Comparison of ENCODE assay signal across 9 mouse cellular contexts in genomic region chr19:6349215-6349983, GRCm38 (mm10). TPM values are rescaled to one million over a fixed set of nuclear protein-coding genes. Genes with fewer than 3 reads are reported as not detected.
A peak's percentile ranks its signal among the peaks of the same experiment; 100 is the strongest.
DNase-seq lines count a peak whose midpoint lies in the region; ATAC-seq lines count a peak whose summit lies in the region.
"Had no signal": no experiment of that assay in that cellular context is flagged by ENCODE, and none has a peak within 500 bp of the region (broad histone marks: within the 10 kb centered on the region; RNA-seq: fewer than 3 reads in every experiment).

No protein-coding gene starts in this region.

- DNase-seq in intestine, embryonic 14.5 days (ENCODE audit: low spot score) = no peak
- peak; percentile 50 to 73 for DNase-seq in adrenal gland, postnatal 36 days
- DNase-seq in gastrocnemius, postnatal 10 days = no peak
- DNase-seq in gastrocnemius, adult 18-20 months (ENCODE audit: low spot score) = no peak

- no peaks in the 10 kb centered on the region for H3K27me3 ChIP-seq in intestine, embryonic 14.5 days (replicated peaks; ENCODE audit: control insufficient read depth, insufficient read depth, low read length)
- H3K27me3 ChIP-seq in intestine, embryonic 15.5 days (replicated peaks) = no peaks in the 10 kb centered on the region
- no peaks in the 10 kb centered on the region for H3K27me3 ChIP-seq in heart, embryonic 12.5 days (replicated peaks)
- H3K27me3 ChIP-seq in limb, embryonic 12.5 days = no peaks in the 10 kb centered on the region
- no peaks in the 10 kb centered on the region for H3K27me3 ChIP-seq in forebrain, embryonic 15.5 days
- H3K27me3 ChIP-seq: midbrain, embryonic 15.5 days had no signal

- WGBS in intestine, embryonic 14.5 days = 32% methylated on average over 14 of the region's 14 CpGs
- WGBS in intestine, embryonic 15.5 days = 39% methylated on average over 14 of the region's 14 CpGs
- WGBS in heart, embryonic 12.5 days = 40% methylated on average over 14 of the region's 14 CpGs
- WGBS in limb, embryonic 12.5 days = 13% methylated on average over 14 of the region's 14 CpGs
- 62% methylated on average over 14 of the region's 14 CpGs for WGBS in forebrain, embryonic 15.5 days

- H3K4me2 ChIP-seq in intestine, embryonic 14.5 days (ENCODE audit: low read length) = no peak overlapping the region
- H3K4me2 ChIP-seq in intestine, embryonic 15.5 days (replicated peaks) = no peak overlapping the region
- peak overlapping the region; percentile 9 for H3K4me2 ChIP-seq in heart, embryonic 12.5 days
- H3K4me2 ChIP-seq in limb, embryonic 12.5 days = no peak overlapping the region
- no peak overlapping the region for H3K4me2 ChIP-seq in forebrain, embryonic 15.5 days (replicated peaks)
- H3K4me2 ChIP-seq: midbrain, embryonic 15.5 days had no signal

- H3K27ac ChIP-seq in intestine, embryonic 14.5 days (ENCODE audit: low read depth) = peak overlapping the region; percentile 1; the same call in 1 of the 2 replicates
- H3K27ac ChIP-seq in intestine, embryonic 15.5 days = no peak overlapping the region
- H3K27ac ChIP-seq in heart, embryonic 12.5 days (ENCODE audit: poor library complexity, severe bottlenecking) = peak overlapping the region; percentile 65
- peak overlapping the region; percentile 57 for H3K27ac ChIP-seq in limb, embryonic 12.5 days
- H3K27ac ChIP-seq in forebrain, embryonic 15.5 days (replicated peaks) = no peak overlapping the region
- H3K27ac ChIP-seq: midbrain, embryonic 15.5 days had no signal

- H3K4me1 ChIP-seq in intestine, embryonic 14.5 days (replicated peaks; ENCODE audit: control insufficient read depth, insufficient read depth, low read length) = no peaks in the 10 kb centered on the region
- H3K4me1 ChIP-seq in intestine, embryonic 15.5 days (replicated peaks) = 0 out of 2 replicates have a peak, but pooled peaks cover 8% of the 10 kb centered on the region
- H3K4me1 ChIP-seq in heart, embryonic 12.5 days (replicated peaks) = peaks cover 34% of the 10 kb centered on the region
- H3K4me1 ChIP-seq in limb, embryonic 12.5 days (replicated peaks) = peaks cover 26% of the 10 kb centered on the region
- no peaks in the 10 kb centered on the region for H3K4me1 ChIP-seq in forebrain, embryonic 15.5 days
- H3K4me1 ChIP-seq: midbrain, embryonic 15.5 days had no signal

- no peak for ATAC-seq in intestine, embryonic 14.5 days (replicated peaks; ENCODE audit: low FRiP score, low TSS enrichment, low read depth)
- ATAC-seq in intestine, embryonic 15.5 days = no peak
- ATAC-seq in heart, embryonic 12.5 days (ENCODE audit: insufficient number of reproducible peaks, low FRiP score) = peak; percentile 38; the same call in 1 of the 2 replicates
- no peak for ATAC-seq in limb, embryonic 12.5 days (ENCODE audit: insufficient number of reproducible peaks, insufficient read depth, low FRiP score, low TSS enrichment, low read depth)
- ATAC-seq in forebrain, embryonic 15.5 days (replicated peaks) = no peak
- ATAC-seq: midbrain, embryonic 15.5 days had no signal

- H3K9ac ChIP-seq in intestine, embryonic 14.5 days (ENCODE audit: low read length) = no peak overlapping the region
- no peak overlapping the region for H3K9ac ChIP-seq in intestine, embryonic 15.5 days
- H3K9ac ChIP-seq in heart, embryonic 12.5 days = no peak overlapping the region
- no peak overlapping the region for H3K9ac ChIP-seq in limb, embryonic 12.5 days (replicated peaks)
- H3K9ac ChIP-seq in forebrain, embryonic 15.5 days (replicated peaks) = no peak overlapping the region
- H3K9ac ChIP-seq: midbrain, embryonic 15.5 days had no signal

- H3K9me3 ChIP-seq in intestine, embryonic 14.5 days (ENCODE audit: control insufficient read depth, low read length) = no peaks in the 10 kb centered on the region
- H3K9me3 ChIP-seq in intestine, embryonic 15.5 days = no peaks in the 10 kb centered on the region
- no peaks in the 10 kb centered on the region for H3K9me3 ChIP-seq in heart, embryonic 12.5 days (replicated peaks)
- H3K9me3 ChIP-seq in limb, embryonic 12.5 days = no peaks in the 10 kb centered on the region
- H3K9me3 ChIP-seq in forebrain, embryonic 15.5 days = no peaks in the 10 kb centered on the region
- H3K9me3 ChIP-seq: midbrain, embryonic 15.5 days had no signal

- peaks cover 24% of the 10 kb centered on the region for H3K36me3 ChIP-seq in intestine, embryonic 14.5 days (ENCODE audit: control insufficient read depth, insufficient read depth, low read length)
- 0 out of 2 replicates have a peak, but pooled peaks cover 7% of the 10 kb centered on the region for H3K36me3 ChIP-seq in intestine, embryonic 15.5 days
- peaks cover 52% of the 10 kb centered on the region for H3K36me3 ChIP-seq in heart, embryonic 12.5 days
- H3K36me3 ChIP-seq in limb, embryonic 12.5 days = peaks cover 60% of the 10 kb centered on the region
- peaks cover 49% of the 10 kb centered on the region for H3K36me3 ChIP-seq in forebrain, embryonic 15.5 days

- no peak overlapping the region for H3K4me3 ChIP-seq in intestine, embryonic 14.5 days (ENCODE audit: low read depth, low read length)
- H3K4me3 ChIP-seq in intestine, embryonic 15.5 days (replicated peaks) = no peak overlapping the region
- no peak overlapping the region for H3K4me3 ChIP-seq in heart, embryonic 12.5 days
- H3K4me3 ChIP-seq in limb, embryonic 12.5 days (replicated peaks) = no peak overlapping the region
- H3K4me3 ChIP-seq in forebrain, embryonic 15.5 days = no peak overlapping the region
- H3K4me3 ChIP-seq: midbrain, embryonic 15.5 days had no signal

RNA-seq across cellular contexts. Expression of gene Map4k2, which starts 8.5 kb away (rescaled TPM):
- polyA plus RNA-seq in intestine, embryonic 14.5 days (2014; fragmentation: Nextera tagmentation; extraction: Ambion mirVana) = 7.6 and 9.2 TPM in 2 replicates
- polyA plus RNA-seq in intestine, embryonic 15.5 days (2015; fragmentation: Nextera tagmentation; extraction: Ambion mirVana) = 8.8 and 11.0 TPM in 2 replicates
- 10 to 100 TPM; 29.9 to 32.2 TPM for total RNA-seq in adrenal gland, postnatal 36 days (2021)
- polyA plus RNA-seq in heart, embryonic 12.5 days (2016; fragmentation: Nextera tagmentation; extraction: Ambion mirVana) = 14.1 and 15.7 TPM in 2 replicates
- polyA plus RNA-seq in limb, embryonic 12.5 days (2016; fragmentation: Nextera tagmentation; extraction: Ambion mirVana) = 13.5 and 13.6 TPM in 2 replicates
- 10 to 100 TPM; 11.9 to 19.3 TPM for total RNA-seq in gastrocnemius, postnatal 10 days (2021)
- polyA plus RNA-seq in forebrain, embryonic 15.5 days (2015; fragmentation: Nextera tagmentation; extraction: Ambion mirVana) = 12.7 and 14.1 TPM in 2 replicates
- total RNA-seq in gastrocnemius, adult 18-20 months (2021) = 1 to 10 TPM; 7.4 to 8.3 TPM

RNA-seq across cellular contexts. Expression of gene Sf1, which starts 14.1 kb away (rescaled TPM):
- polyA plus RNA-seq in intestine, embryonic 14.5 days (2014; fragmentation: Nextera tagmentation; extraction: Ambion mirVana) = 135 and 143 TPM in 2 replicates
- polyA plus RNA-seq in intestine, embryonic 15.5 days (2015; fragmentation: Nextera tagmentation; extraction: Ambion mirVana) = 118 and 129 TPM in 2 replicates
- 100 to 1,000 TPM; 169 to 224 TPM for total RNA-seq in adrenal gland, postnatal 36 days (2021)
- 127 and 130 TPM in 2 replicates for polyA plus RNA-seq in heart, embryonic 12.5 days (2016; fragmentation: Nextera tagmentation; extraction: Ambion mirVana)
- polyA plus RNA-seq in limb, embryonic 12.5 days (2016; fragmentation: Nextera tagmentation; extraction: Ambion mirVana) = 164 and 171 TPM in 2 replicates
- total RNA-seq in gastrocnemius, postnatal 10 days (2021) = 100 to 1,000 TPM in 1 of 2 experiments, 10 to 100 TPM in 1; 88.6 to 123 TPM
- polyA plus RNA-seq in forebrain, embryonic 15.5 days (2015; fragmentation: Nextera tagmentation; extraction: Ambion mirVana) = 119 and 134 TPM in 2 replicates
- 10 to 100 TPM; 76.2 to 89.8 TPM for total RNA-seq in gastrocnemius, adult 18-20 months (2021)

RNA-seq across cellular contexts. Expression of gene Men1, which starts 14.6 kb away (rescaled TPM):
- 55.2 and 56.2 TPM in 2 replicates for polyA plus RNA-seq in intestine, embryonic 14.5 days (2014; fragmentation: Nextera tagmentation; extraction: Ambion mirVana)
- polyA plus RNA-seq in intestine, embryonic 15.5 days (2015; fragmentation: Nextera tagmentation; extraction: Ambion mirVana) = 68.8 and 71.9 TPM in 2 replicates
- 10 to 100 TPM; 48.7 to 56.3 TPM for total RNA-seq in adrenal gland, postnatal 36 days (2021)
- 48.7 and 52.1 TPM in 2 replicates for polyA plus RNA-seq in heart, embryonic 12.5 days (2016; fragmentation: Nextera tagmentation; extraction: Ambion mirVana)
- 103 and 107 TPM in 2 replicates for polyA plus RNA-seq in limb, embryonic 12.5 days (2016; fragmentation: Nextera tagmentation; extraction: Ambion mirVana)
- 10 to 100 TPM; 11.3 to 12.9 TPM for total RNA-seq in gastrocnemius, postnatal 10 days (2021)
- polyA plus RNA-seq in forebrain, embryonic 15.5 days (2015; fragmentation: Nextera tagmentation; extraction: Ambion mirVana) = 94.6 and 97.7 TPM in 2 replicates
- total RNA-seq in gastrocnemius, adult 18-20 months (2021) = 1 to 10 TPM; 6.2 to 6.9 TPM

RNA-seq across cellular contexts. Expression of gene Pygm, which starts 34.8 kb away (rescaled TPM):
- polyA plus RNA-seq in intestine, embryonic 14.5 days (2014; fragmentation: Nextera tagmentation; extraction: Ambion mirVana) = 5.9 and 6.2 TPM in 2 replicates
- polyA plus RNA-seq in intestine, embryonic 15.5 days (2015; fragmentation: Nextera tagmentation; extraction: Ambion mirVana) = 6.1 and 6.3 TPM in 2 replicates
- total RNA-seq in adrenal gland, postnatal 36 days (2021) = 100 to 1,000 TPM in 1 of 2 experiments, 10 to 100 TPM in 1; 75.6 to 124 TPM
- 224 and 234 TPM in 2 replicates for polyA plus RNA-seq in heart, embryonic 12.5 days (2016; fragmentation: Nextera tagmentation; extraction: Ambion mirVana)
- polyA plus RNA-seq in limb, embryonic 12.5 days (2016; fragmentation: Nextera tagmentation; extraction: Ambion mirVana) = 6.3 and 6.5 TPM in 2 replicates
- total RNA-seq in gastrocnemius, postnatal 10 days (2021) = 1,000 to 10,000 TPM; 3,066 to 3,425 TPM
- polyA plus RNA-seq in forebrain, embryonic 15.5 days (2015; fragmentation: Nextera tagmentation; extraction: Ambion mirVana) = 3.4 and 3.5 TPM in 2 replicates
- total RNA-seq in gastrocnemius, adult 18-20 months (2021) = 1,000 to 10,000 TPM; 7,185 to 8,344 TPM

RNA-seq across cellular contexts. Expression of gene Cdc42bpg, which starts 43.1 kb away (rescaled TPM):
- 1.5 and 1.8 TPM in 2 replicates for polyA plus RNA-seq in intestine, embryonic 14.5 days (2014; fragmentation: Nextera tagmentation; extraction: Ambion mirVana)
- polyA plus RNA-seq in intestine, embryonic 15.5 days (2015; fragmentation: Nextera tagmentation; extraction: Ambion mirVana) = 1.0 and 1.4 TPM in 2 replicates
- 10 to 100 TPM; 22.6 to 23.5 TPM for total RNA-seq in adrenal gland, postnatal 36 days (2021)
- polyA plus RNA-seq in heart, embryonic 12.5 days (2016; fragmentation: Nextera tagmentation; extraction: Ambion mirVana) = 0.34 and 0.44 TPM in 2 replicates
- polyA plus RNA-seq in limb, embryonic 12.5 days (2016; fragmentation: Nextera tagmentation; extraction: Ambion mirVana) = 0.69 and 0.96 TPM in 2 replicates
- total RNA-seq in gastrocnemius, postnatal 10 days (2021) = 1 to 10 TPM; 4.2 to 4.5 TPM
- 0.31 and 0.67 TPM in 2 replicates for polyA plus RNA-seq in forebrain, embryonic 15.5 days (2015; fragmentation: Nextera tagmentation; extraction: Ambion mirVana)
- total RNA-seq in gastrocnemius, adult 18-20 months (2021) = 1 to 10 TPM; 6.4 to 8.8 TPM

Comparison
In these comparisons a context has a peak if more than half of its experiments do, and no peak if none do; other contexts are left out.
1. H3K27ac ChIP-seq: peak in intestine, embryonic 14.5 days (single experiment), heart, embryonic 12.5 days (single experiment) and limb, embryonic 12.5 days (single experiment); none in intestine, embryonic 15.5 days (single experiment) and forebrain, embryonic 15.5 days (single experiment).
2. DNase-seq: peak in adrenal gland, postnatal 36 days (2 of 2); none in intestine, embryonic 14.5 days (single experiment), gastrocnemius, postnatal 10 days (single experiment) and gastrocnemius, adult 18-20 months (single experiment).